Mouse (Mus musculus) lung, adult 2 months (tissue): ENCODE results near the gene Akt1s1.

Experiments
- CTCF ChIP-seq: fragments of 200-500 bp; IDR thresholded peaks from 2 replicates; pipeline ENCODE4 v1.5.1; 2011; ENCODE audit warnings: mild to moderate bottlenecking, low read length, control low read depth; ENCODE audit not compliant: insufficient read depth
- POLR2A ChIP-seq: fragments of 200-500 bp; IDR thresholded peaks from 2 replicates; pipeline ENCODE4 v1.6.1; 2011; ENCODE audit warnings: low read depth, mild to moderate bottlenecking, control low read depth, low read length, borderline replicate concordance; ENCODE audit errors: extremely low read depth

DNA sequence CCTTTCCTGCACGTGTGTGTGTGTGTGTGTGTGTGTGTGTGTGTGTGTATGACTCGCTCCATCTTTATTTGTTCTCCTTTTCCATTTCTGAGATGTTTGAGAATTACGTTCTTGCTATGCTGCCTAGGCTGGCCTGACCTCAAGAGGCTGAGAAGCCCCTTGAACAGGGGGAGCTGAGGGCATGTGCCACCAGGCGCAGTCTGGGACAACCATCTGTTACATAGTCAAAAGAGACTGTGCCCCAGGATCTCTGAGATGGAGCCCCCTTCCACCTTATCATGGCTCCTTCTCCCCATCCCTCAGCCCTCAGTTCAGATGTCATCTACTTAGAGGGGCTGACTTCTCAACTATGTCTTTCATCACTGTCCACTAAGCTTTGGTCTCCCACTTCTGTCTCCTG, 34.4 kb upstream of the Akt1s1 start:
- TF ChIP-seq CTCF (no peak), POLR2A (no peak)
